Mouse (Mus musculus): Measurements from ENCODE around the gene Dguok.

Dguok gene

DNA sequence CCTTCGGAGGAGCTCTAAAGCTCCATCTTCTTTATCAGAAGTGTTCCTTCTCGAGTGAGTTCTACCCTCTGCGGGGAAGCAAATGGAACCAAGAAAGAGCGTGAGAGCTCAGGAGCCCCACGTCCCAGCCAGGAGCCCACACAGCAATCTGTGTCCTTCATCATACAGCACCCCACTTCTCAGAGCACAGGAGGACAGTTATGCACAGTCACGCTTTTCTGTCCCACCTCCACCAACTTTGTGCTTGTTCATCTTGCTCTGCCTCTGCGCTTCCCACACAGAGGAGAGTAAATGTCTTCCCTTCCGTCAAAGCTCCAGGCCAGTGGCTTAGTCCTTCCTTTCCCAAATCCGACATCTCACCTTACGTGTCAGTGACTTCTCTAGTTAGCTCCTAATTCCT, 7.7 kb downstream of the Dguok start:
- no peak for DNase-seq (ENCODE audit: low spot score in 2 of 2)

GRCm38 (mm10) chr6:83496753-83497710, 9.7 kb downstream of the Dguok start:
- no peak for DNase-seq (ENCODE audit: low spot score in 2 of 2)

- no peak for DNase-seq (ENCODE audit: low spot score in 2 of 2)
These were observed 10.6 kb downstream of the Dguok start for GRCm38 (mm10) chr6:83496009-83496752.

DNA sequence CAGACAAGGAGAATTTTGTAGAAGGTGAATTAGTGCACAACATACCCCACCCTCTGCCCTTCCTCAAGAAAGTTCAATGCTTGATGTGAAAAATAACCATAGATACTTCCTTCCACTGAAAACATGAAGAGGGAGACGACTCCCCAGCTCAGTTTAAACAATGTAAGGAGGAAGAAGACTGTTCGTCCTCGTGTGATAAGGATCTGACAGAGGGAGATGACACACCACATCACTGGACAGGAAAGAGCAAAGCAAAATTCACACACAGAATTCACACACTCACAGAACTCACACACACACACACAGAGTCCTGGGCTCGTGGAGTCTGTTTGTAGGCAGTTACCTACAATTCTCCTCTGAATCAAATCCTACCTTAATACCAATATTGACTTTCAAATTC, 16.1 kb downstream of the Dguok start:
- DNase-seq (ENCODE audit: low spot score in 2 of 2) = no peak

DNA sequence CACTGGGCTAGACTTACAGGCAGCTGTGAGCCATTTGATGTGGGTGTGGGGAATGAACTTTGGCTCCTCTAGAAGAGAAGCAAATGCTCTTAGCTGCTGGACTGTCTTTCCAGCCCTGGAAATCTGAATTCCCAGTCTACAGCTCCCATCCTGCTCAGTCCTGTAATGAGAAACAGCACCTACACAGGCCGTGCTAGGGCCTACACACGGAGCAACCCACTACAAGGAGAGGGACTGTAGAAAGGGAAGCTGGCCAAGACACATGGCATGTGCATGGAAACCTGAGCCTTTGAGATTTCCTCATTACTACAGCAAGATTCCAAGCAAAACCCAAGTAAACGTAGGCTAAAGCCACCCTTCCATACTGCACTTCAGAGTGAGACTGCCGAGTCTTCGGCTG, 18.6 kb downstream of the Dguok start:
- DNase-seq (ENCODE audit: low spot score in 2 of 2) = no peak

DNA sequence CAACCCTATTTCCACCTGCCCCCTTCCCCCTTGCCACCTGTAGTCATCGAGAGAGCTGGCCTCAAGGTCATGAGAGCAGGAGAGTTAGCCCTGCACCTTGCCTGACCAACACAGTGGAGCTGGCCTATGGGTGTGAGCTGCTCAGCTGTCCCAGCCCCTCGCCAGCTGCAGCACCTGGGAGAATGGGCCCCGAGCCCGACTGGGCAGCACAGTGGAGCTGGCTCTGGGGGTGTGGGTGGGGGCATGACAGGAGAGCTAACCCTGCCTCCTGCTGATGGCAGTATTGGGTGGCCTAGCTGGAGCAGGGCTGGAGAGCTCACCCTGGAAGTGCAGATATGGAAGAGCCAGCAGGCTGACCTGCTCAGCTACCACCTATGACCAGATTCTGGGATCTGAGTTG, 19.5 kb downstream of the Dguok start:
- no peak for DNase-seq (ENCODE audit: low spot score in 2 of 2)

- DNase-seq (ENCODE audit: low spot score in 2 of 2) = no peak
These were observed 20.9 kb downstream of the Dguok start for GRCm38 (mm10) chr6:83485854-83486253.

DNA sequence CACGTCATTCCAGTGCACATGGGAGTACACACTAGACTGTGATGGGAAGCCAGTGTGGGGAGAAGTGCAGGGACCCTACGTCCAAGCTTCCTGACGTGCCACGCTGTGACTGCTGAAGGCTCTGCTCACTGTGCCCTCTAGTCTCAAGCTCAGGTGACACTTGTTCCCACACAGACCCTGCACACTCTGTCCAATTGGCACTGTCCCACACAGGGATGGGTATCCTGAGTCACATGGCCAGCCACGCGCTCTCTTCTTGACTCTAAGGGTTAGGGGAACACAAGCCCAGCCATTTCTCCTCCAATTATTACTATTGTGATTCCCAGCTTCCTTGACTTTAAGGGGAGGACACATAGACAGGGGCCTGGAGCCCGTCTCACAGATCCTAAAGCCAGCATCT, 23.0 kb downstream of the Dguok start:
- DNase-seq (ENCODE audit: low spot score in 2 of 2) = no peak

DNA sequence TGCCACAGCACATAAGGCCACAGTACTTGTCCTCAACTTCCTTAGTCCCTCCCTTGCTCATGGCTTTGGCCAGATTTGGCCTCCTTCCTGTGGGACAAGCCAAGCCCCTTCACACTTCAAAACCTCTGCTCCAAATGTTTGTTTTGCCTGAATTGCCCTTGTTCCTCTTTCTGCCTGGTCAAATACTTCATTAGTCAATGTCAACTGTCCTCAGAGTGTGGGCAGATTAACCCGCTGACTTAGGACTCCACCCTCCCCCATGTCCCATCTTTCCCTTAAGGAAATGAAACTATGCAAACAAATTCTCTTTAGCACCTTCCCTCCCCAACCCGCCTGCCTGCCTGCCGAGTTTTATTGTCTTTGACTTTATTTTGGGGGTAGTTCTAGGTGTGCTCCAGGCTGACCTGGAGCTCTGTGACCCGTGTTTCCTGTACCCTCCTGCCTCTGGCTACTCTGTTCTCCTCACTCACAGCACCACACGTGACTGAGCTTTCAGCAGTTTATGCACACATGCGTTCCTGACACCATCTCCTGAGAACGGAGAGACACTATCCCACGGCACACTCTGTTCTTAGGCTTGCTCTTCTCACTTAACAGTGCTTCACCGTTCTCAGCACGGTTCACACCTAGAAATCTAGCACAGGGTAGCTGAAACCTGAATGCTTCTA, 24.2 kb downstream of the Dguok start:
- DNase-seq (ENCODE audit: low spot score in 2 of 2) = no peak

DNA sequence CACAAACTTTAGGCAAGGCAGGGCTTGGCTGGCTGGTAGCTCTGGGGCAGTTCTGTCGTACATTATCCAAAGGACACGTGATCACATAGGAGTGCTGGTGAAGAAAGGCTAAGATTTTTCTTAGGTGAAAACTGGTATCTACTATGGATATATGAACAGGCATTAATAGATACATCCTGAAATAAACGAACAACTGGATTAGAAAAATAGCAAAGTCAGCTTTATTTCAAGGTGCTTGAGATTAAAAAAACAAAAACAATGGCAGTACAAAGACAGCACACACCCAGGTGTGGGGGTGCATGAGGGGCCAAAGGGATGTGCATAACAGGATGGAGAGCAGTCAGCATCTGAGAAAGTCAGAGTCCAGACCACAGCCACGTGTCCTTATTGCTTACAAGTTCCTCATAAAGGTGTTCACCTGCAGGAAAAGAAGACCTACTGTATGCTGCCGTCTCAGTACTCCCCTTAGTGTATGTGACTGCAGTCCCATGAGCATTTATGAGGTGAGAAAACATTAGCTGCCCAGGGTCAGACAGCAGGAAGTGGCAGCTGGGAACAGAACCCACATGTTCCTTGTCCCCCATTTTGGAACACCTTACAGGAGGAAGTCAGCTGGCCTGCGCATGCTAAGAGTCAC, 26.6 kb downstream of the Dguok start:
- no peak for DNase-seq (ENCODE audit: low spot score in 2 of 2)

DNA sequence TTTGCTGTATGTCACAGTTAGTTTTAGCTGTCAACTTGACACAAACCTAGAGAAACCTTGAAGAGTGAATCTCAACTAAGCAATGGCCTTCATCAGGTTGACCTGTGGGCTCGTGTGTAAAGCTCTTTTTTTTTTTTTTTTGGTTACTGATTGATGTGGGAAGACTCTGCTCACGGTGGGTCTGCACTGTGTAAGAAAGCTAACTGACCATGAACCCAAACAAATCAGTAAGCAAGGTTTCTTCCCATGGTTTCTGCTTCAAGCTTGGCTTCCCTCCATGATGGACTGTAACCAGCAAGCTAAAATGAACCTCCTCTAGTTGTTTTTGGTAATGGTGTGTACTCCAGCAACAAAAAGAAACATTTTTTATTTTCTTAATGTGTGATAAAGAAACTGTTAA, 27.6 kb downstream of the Dguok start:
- DNase-seq (ENCODE audit: low spot score in 2 of 2) = no peak

DNA sequence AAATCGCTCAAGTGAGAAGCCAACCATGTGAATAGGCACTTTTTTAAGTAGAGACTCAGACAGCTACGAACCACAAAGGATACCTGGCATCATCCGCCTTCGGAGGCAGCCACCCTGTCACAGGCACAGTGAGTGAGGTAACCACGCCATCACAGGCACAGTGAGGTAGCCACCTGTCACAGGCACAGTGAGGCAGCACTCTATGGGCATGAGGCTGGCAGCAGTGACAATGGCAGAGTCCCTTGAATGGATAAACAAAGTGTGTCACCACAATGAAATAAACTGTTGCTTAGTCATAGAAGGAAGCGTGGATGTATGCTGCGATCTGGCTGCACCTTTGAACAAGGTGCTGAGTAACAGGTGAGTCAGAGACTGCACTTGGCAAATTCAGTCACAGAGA, 28.1 kb downstream of the Dguok start:
- no peak for DNase-seq (ENCODE audit: low spot score in 2 of 2)

DNA sequence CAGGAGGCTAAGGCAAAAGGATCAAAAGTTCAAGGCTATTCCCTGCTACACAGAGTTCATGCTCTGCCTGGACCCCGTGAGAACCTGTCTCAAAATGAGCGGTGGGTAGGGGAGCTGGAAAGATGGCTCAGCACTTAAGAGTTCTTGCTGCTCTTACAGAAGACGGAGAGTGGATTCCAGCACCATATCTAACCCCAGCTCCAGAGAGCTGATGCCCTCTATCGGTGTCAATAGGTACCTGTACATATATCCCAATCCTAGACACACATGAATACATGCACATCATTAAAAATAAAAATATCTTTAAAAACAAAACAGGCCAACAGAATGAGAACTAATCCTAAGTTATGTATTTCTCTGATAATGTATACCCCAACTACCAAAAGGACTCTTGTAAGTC, 28.6 kb downstream of the Dguok start:
- no peak for DNase-seq (ENCODE audit: low spot score in 2 of 2)

DNA sequence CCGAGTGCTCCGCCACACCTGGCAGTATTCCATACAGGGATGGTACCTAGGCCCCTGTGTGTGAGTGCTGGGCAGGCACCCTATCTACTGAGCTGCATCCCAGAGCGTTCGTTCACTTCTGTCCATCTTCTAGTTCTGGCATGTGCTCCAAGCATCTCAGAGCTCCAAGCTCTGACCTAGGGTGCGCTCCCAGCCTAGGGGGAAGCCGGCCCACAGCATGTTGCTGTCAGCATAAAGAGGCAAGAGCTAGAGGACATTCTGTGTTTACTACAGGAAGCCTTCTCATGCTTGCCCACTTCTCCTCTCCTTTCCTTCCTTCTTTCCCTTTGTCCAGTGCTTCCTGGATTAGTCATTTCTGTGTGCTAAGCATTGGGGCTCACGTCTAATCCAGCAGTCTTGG, 31.3 kb downstream of the Dguok start:
- no peak for DNase-seq (ENCODE audit: low spot score in 2 of 2)

DNA sequence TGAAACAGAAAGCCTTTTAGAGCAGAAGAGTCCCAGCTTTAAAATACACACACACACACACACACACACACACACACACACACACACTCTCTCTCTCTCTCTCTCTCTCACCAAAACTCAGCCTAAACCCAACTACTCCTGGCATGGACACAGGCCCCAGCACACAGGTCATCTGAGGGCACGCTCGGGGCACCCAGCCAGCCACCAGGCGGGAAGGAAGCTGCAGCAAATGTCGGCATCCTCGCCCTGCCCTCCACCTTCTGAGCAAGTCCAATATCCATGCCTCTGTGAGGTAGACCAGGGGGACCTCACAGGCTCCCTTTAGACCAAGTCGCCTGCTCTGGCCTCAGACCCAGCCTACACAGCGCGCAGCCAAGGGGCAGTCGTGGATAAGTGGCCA, 33.5 kb downstream of the Dguok start:
- DNase-seq (ENCODE audit: low spot score in 2 of 2) = no peak

DNA sequence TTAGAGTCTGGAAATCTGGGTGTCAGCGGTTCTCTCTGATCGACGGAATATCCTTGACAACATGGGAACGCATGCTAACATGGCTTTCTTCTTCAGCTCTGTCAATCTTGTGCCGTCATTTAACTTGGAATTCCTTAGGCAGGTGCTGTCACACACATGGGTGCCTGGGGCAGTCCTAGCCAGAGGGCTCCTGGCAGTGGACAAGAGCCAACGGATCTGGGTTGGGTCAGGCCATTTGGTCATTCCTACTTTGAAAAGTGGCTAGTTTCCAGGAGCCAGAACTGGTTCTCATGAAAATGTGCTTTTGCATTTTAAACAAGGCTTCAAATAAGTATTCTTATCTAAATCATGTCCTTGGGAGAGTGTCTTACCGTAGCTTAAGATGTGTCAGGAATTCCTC, 35.0 kb downstream of the Dguok start:
- no peak for DNase-seq (ENCODE audit: low spot score in 2 of 2)

DNA sequence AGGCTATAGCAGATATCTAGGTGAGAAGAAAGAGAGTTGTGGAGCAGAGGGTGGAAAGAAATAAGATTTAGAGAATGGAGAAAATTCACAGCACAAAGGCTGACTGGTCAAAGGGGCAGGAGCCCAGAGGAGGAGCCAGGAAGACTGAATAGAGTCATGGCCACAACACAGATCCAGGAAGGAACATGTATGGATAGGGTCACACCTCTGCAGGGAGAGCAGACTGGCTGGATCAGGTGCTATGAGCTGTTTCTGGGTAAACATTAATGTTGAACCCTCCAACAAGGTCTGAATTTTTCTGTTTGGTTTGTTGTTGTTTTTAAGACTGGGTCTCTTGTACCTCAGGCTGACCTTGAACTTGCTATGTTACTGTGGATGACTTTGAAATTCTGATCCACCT, 42.8 kb downstream of the Dguok start:
- DNase-seq (ENCODE audit: low spot score in 2 of 2) = no peak

DNA sequence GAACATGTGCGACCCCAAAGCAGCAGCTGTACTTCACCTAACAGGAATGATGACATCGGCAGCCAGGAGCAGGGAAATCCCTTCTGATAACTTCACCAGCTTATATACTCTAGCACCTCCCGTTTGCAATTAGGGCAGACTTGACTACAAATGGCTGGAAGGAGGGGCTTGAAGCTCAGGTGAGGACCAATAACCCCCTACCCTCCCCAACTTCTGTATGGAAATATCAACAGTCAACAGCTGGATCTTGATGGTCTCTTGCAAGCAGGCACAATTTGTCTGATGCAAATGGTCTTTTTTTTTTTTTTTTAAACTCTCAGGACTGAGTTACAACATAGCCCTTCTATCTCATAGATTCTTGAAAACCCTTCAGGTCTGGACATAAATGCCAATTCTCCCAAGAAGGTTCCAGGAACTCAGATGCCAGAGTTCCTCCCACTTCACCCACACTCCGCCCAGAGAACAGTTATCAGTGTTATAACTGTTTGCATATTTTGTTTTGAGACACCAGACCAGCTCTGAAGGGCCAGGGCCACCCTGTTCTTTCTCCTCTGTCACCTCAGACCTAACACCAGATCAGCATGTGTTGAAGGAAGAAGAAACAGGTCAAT, 47.6 kb downstream of the Dguok start, which contains the start of gene Tet3:
Gene Tet3, minus strand, starts transcription at position 51 of the 611 bp plus-strand sequence.
- DNase-seq (ENCODE audit: low spot score in 2 of 2) = no peak

GRCm38 (mm10) chr6:83456984-83457810, 49.6 kb downstream of the Dguok start:
- DNase-seq (ENCODE audit: low spot score in 2 of 2) = no peak

GRCm38 (mm10) chr6:83456131-83456983, 50.4 kb downstream of the Dguok start:
- DNase-seq (ENCODE audit: low spot score in 2 of 2) = peak; percentile 65 to 73

Measured in spleen, postnatal 14 days (tissue).